Mouse (Mus musculus) activated CD4-positive, CD25-positive, alpha-beta regulatory T cell, adult 9 weeks (primary cell): ENCODE results near the gene Mmp3. TPM values are rescaled to one million over a fixed set of nuclear protein-coding genes. Genes with fewer than 3 reads are reported as not detected.

Experiments used
- polyA plus RNA-seq: library from polyadenylated mRNA; unstranded; fragments of 100-300 nt; shearing (Covaris generic); gene quantifications from one replicate; pipeline ENCODE4 v1.2.1, GENCODE M21; 2017

The Mmp3 gene
- polyA plus RNA-seq, result not detected

DNA sequence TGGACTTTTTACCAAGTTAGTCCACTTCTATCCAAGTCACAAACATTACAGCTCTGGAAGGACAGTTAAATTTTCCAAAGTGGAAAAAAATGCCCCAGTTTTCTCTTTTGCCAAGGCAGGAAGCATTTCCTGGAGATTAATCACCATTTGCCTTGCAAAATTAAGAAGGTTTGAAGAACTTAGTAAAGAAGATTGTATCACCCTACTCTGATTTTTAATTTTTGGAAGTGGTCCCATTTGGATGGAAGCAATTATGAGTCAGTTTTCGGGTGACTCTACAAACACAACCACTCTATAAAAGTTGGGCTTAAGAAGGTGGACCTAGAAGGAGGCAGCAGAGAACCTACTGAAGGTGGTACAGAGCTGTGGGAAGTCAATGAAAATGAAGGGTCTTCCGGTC is at the start of gene Mmp3:
TSS of gene Mmp3 (plus strand) at position 301 of the 400 bp plus-strand sequence.

GRCm38 (mm10) chr9:7502051-7502450 is 56.4 kb downstream of the Mmp3 start, which contains the start of gene Mmp10:
Mmp10 (plus strand) TSS chr9:7502352.

Other genes with a start within 250 kb of the Mmp3 start
- 0.13 TPM for gene Mmp13, start 173.3 kb upstream of the Mmp3 start, polyA plus RNA-seq
- gene Mmp12, start 101.4 kb upstream of the Mmp3 start, polyA plus RNA-seq, result not detected
- not detected for gene Mmp1b, start 57.8 kb upstream of the Mmp3 start, polyA plus RNA-seq
- gene Mmp10, start 56.5 kb downstream of the Mmp3 start, polyA plus RNA-seq, result not detected
- gene Mmp8, start 112.6 kb downstream of the Mmp3 start, polyA plus RNA-seq, result not detected
- not detected for gene Mmp27, start 125.6 kb downstream of the Mmp3 start, polyA plus RNA-seq
- gene Mmp20, start 182.4 kb downstream of the Mmp3 start, polyA plus RNA-seq, result not detected
- not detected for gene Mmp7, start 246.3 kb downstream of the Mmp3 start, polyA plus RNA-seq